ENCODE assay signal across 8 mouse cellular contexts in genomic region chr6:50566141-50566996, GRCm38 (mm10). TPM values are rescaled to one million over a fixed set of nuclear protein-coding genes. Genes with fewer than 3 reads are reported as not detected.
A peak's percentile ranks its signal among the peaks of the same experiment; 100 is the strongest.
DNase-seq lines count a peak whose midpoint lies in the region; ATAC-seq lines count a peak whose summit lies in the region.

TSS of gene Cycs (minus strand) at chr6:50566538.

- peak within 1 kb of the TSS; percentile 74 for H3K4me2 ChIP-seq in kidney, embryonic 15.5 days

- no peaks in the 10 kb centered on the region for H3K27me3 ChIP-seq in heart, embryonic 10.5 days (ENCODE audit: insufficient read depth, poor library complexity, severe bottlenecking)
- H3K27me3 ChIP-seq in kidney, embryonic 15.5 days = no peaks in the 10 kb centered on the region

- H3K36me3 ChIP-seq in heart, embryonic 10.5 days = peaks cover 17% of the 10 kb centered on the region
- peaks cover 19% of the 10 kb centered on the region for H3K36me3 ChIP-seq in kidney, embryonic 15.5 days

- WGBS in heart, embryonic 10.5 days = 1% methylated on average over 78 of the region's 78 CpGs
- WGBS in kidney, embryonic 15.5 days = under 1% methylated on average over 78 of the region's 78 CpGs

- H3K27ac ChIP-seq in heart, embryonic 10.5 days = peak within 1 kb of the TSS; percentile 94
- H3K27ac ChIP-seq in kidney, embryonic 15.5 days = peak within 1 kb of the TSS; percentile 92

- peak; percentile 99 for DNase-seq in B cell, adult 2 months
- DNase-seq in brain, adult 2 months (ENCODE audit: low read depth, low spot score) = peak; percentile 100
- peak; percentile 100 for DNase-seq in heart, embryonic 10.5 days (ENCODE audit: low spot score)
- peak; percentile 99 for DNase-seq in liver
- peak; percentile 100 for DNase-seq in spleen, postnatal 4 days (ENCODE audit: low spot score in 2 of 2)

- no peaks in the 10 kb centered on the region for H3K4me1 ChIP-seq in heart, embryonic 10.5 days
- peaks cover 11% of the 10 kb centered on the region for H3K4me1 ChIP-seq in kidney, embryonic 15.5 days

- ATAC-seq in erythroblast, adult 5-6 weeks (replicated peaks; ENCODE audit: low FRiP score, poor library complexity, severe bottlenecking) = peak; percentile 97
- ATAC-seq in kidney, embryonic 15.5 days (replicated peaks; ENCODE audit: low FRiP score) = peak; percentile 99
- peak; percentile 100 for ATAC-seq in monocyte, adult 5-6 weeks (replicated peaks; ENCODE audit: insufficient number of reproducible peaks, low FRiP score, low TSS enrichment, poor library complexity, severe bottlenecking)

- H3K9me3 ChIP-seq in heart, embryonic 10.5 days = no peaks in the 10 kb centered on the region
- H3K9me3 ChIP-seq in kidney, embryonic 15.5 days (replicated peaks) = no peaks in the 10 kb centered on the region

- peak within 1 kb of the TSS; percentile 90 for H3K9ac ChIP-seq in kidney, embryonic 15.5 days

- H3K4me3 ChIP-seq in heart, embryonic 10.5 days = peak within 1 kb of the TSS; percentile 92
- H3K4me3 ChIP-seq in kidney, embryonic 15.5 days (replicated peaks) = peak within 1 kb of the TSS; percentile 93

RNA-seq across cellular contexts. Expression of gene Cycs, which starts in this region (rescaled TPM):
- total RNA-seq in erythroblast, adult 5-6 weeks (2015; ENCODE audit: low replicate concordance) = 13.8 and 26.5 TPM in 2 replicates
- total RNA-seq in erythroblast, adult 5-6 weeks (2017; ENCODE audit: low replicate concordance) = 14.5 and 20.2 TPM in 2 replicates
- polyA plus RNA-seq in heart, embryonic 10.5 days (2016; fragmentation: Nextera tagmentation; extraction: Ambion mirVana) = 149 and 180 TPM in 2 replicates
- 79.5 and 88.2 TPM in 2 replicates for polyA plus RNA-seq in kidney, embryonic 15.5 days (2015; fragmentation: Nextera tagmentation; extraction: Ambion mirVana)
- total RNA-seq in monocyte, adult 5-6 weeks (2017) = 89.4 to 102 TPM (median 102 TPM) in 3 replicates

Comparison
In these comparisons a context has a peak if more than half of its experiments do, and no peak if none do; other contexts are left out.
1. Peak in every context shown above with its lines: DNase-seq, ATAC-seq, H3K4me3 ChIP-seq and H3K27ac ChIP-seq.